Mouse (Mus musculus) olfactory bulb, adult 2 months (tissue): Measurements from ENCODE around the gene Tex28.

Source experiments
- CTCF ChIP-seq: fragments of 200-500 bp; IDR thresholded peaks from 2 replicates; pipeline ENCODE4 v1.5.1; 2012; ENCODE audit warnings: low read depth, mild to moderate bottlenecking, low read length, moderate library complexity; ENCODE audit not compliant: insufficient read depth
- POLR2A ChIP-seq: fragments of 200-500 bp; IDR thresholded peaks from 2 replicates; pipeline ENCODE4 v1.6.1; 2012; ENCODE audit warnings: mild to moderate bottlenecking, low read depth, low read length, moderate library complexity; ENCODE audit not compliant: insufficient read depth

DNA sequence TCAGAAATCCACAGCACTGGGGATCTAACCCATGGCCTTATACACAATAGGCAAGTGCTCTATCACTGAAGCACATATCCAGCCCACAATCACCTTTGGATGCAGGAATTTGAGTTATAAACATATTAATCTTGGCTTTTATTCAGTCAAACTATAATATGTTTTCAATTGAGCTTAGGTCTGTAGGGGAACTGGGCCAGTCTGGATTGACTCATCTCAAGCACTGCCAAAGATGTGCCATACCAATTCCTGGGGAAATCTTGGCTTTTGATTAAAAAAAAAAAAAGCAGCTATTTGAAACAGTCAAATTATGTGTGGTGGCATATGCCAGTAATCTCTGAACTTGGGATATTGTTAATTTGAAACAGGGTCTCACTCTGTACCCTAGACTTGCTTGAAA is 53.6 kb downstream of the Tex28 start:
- no peak for TF ChIP-seq CTCF
- no peak for TF ChIP-seq POLR2A
